Mouse (Mus musculus) bone marrow macrophage, adult 2 months (primary cell): Measurements from ENCODE around the gene Dll4.

Experiments
- CTCF ChIP-seq: IDR thresholded peaks from 2 replicates; pipeline ENCODE4 v1.5.1; 2012; ENCODE audit warnings: low read depth, mild to moderate bottlenecking, low read length, moderate library complexity
- POLR2A ChIP-seq: IDR thresholded peaks from 2 replicates; pipeline ENCODE4 v1.6.1; 2012; ENCODE audit warnings: mild to moderate bottlenecking, low read depth, low read length, borderline replicate concordance

GRCm38 (mm10) chr2:119277810-119278209 is 47.8 kb upstream of the Dll4 start:
- TF ChIP-seq CTCF (no peak), POLR2A (no peak)
